Mouse (Mus musculus): ENCODE data around the gene Ciao2b. TPM values are rescaled to one million over a fixed set of nuclear protein-coding genes. Genes with fewer than 3 reads are reported as not detected.
A peak's percentile ranks its signal among the peaks of the same experiment; 100 is the strongest.

Ciao2b gene
- polyA plus RNA-seq, 1 experiment from 2014 or later = 32.0 TPM

- DNase-seq = no peak
- TF ChIP-seq CTCF (IDR thresholded peaks at IDR 0.05; ENCODE audit: low read depth) = no peak
- TF ChIP-seq EP300 (IDR thresholded peaks at IDR 0.05; ENCODE audit: low read depth) = no peak
- H3K4me2 ChIP-seq (ENCODE audit: low read depth, low read length) = peak overlapping the region; percentile 89
- H3K4me3 ChIP-seq (ENCODE audit: low read depth, low read length) = peak overlapping the region; percentile 64
- H3K36me3 ChIP-seq (replicated peaks; ENCODE audit: insufficient read depth, low read length) = peaks cover 24% of the 10 kb centered on the region
- peaks cover 15% of the 10 kb centered on the region for H3K4me1 ChIP-seq (ENCODE audit: insufficient read depth)
- peak overlapping the region; percentile 94 for H3K27ac ChIP-seq (ENCODE audit: low read depth)
- 68% methylated on average over 6 of the region's 6 CpGs for WGBS (ENCODE audit: insufficient replicate concordance)
- no peak for ATAC-seq
- H3K9me3 ChIP-seq (ENCODE audit: low read length) = no peaks in the 10 kb centered on the region
- H3K9ac ChIP-seq (replicated peaks) = no peak overlapping the region; the same call in 1 of the 2 replicates
- no peaks in the 10 kb centered on the region for H3K27me3 ChIP-seq (ENCODE audit: insufficient read depth, low read length)
These were observed 49.2 kb downstream of the Ciao2b start for GRCm38 (mm10) chr8:104592566-104592965.

GRCm38 (mm10) chr8:104591856-104592255 lies 49.9 kb downstream of the Ciao2b start:
- 2% methylated on average over 9 of the region's 9 CpGs for WGBS (ENCODE audit: insufficient replicate concordance)
- no peaks in the 10 kb centered on the region for H3K27me3 ChIP-seq (ENCODE audit: insufficient read depth, low read length)
- H3K9ac ChIP-seq (replicated peaks) = peak overlapping the region; percentile 75
- peak overlapping the region; percentile 89 for H3K4me2 ChIP-seq (ENCODE audit: low read depth, low read length)
- DNase-seq = peak; percentile 64
- H3K9me3 ChIP-seq (ENCODE audit: low read length) = no peaks in the 10 kb centered on the region
- peak; percentile 81 for ATAC-seq
- peaks cover 15% of the 10 kb centered on the region for H3K4me1 ChIP-seq (ENCODE audit: insufficient read depth)
- peak overlapping the region; percentile 64 for H3K4me3 ChIP-seq (ENCODE audit: low read depth, low read length)
- peak overlapping the region; percentile 94 for H3K27ac ChIP-seq (ENCODE audit: low read depth)
- TF ChIP-seq CTCF (IDR thresholded peaks at IDR 0.05; ENCODE audit: low read depth) (no peak), EP300 (IDR thresholded peaks at IDR 0.05; ENCODE audit: low read depth) (peak; percentile 46; the same call in 1 of the 2 replicates)
- peaks cover 24% of the 10 kb centered on the region for H3K36me3 ChIP-seq (replicated peaks; ENCODE audit: insufficient read depth, low read length)

- Histone ChIP-seq H3K9me3 (ENCODE audit: low read length) (no peaks in the 10 kb centered on the region), H3K4me2 (ENCODE audit: low read depth, low read length) (peak within 1 kb of the TSS; percentile 89), H3K27me3 (ENCODE audit: insufficient read depth, low read length) (no peaks in the 10 kb centered on the region), H3K36me3 (replicated peaks; ENCODE audit: insufficient read depth, low read length) (peaks cover 22% of the 10 kb centered on the region), H3K27ac (ENCODE audit: low read depth) (peak within 1 kb of the TSS; percentile 94), H3K4me3 (ENCODE audit: low read depth, low read length) (peak within 1 kb of the TSS; percentile 64), H3K4me1 (ENCODE audit: insufficient read depth) (peaks cover 15% of the 10 kb centered on the region), H3K9ac (replicated peaks) (peak within 1 kb of the TSS; percentile 75)
- WGBS (ENCODE audit: insufficient replicate concordance) = 2% methylated on average over 43 of the region's 44 CpGs
- peak; percentile 94 for ATAC-seq
- DNase-seq = peak; percentile 93
- TF ChIP-seq CTCF (IDR thresholded peaks at IDR 0.05; ENCODE audit: low read depth) (no peak), EP300 (IDR thresholded peaks at IDR 0.05; ENCODE audit: low read depth) (peak; percentile 88)
These were observed 50.5 kb downstream of the Ciao2b start, which contains the start of gene Pdp2 for GRCm38 (mm10) chr8:104591133-104591834. TSS of gene Pdp2 (plus strand) at chr8:104591451.

GRCm38 (mm10) chr8:104590284-104590683 lies 51.5 kb downstream of the Ciao2b start:
- H3K9me3 ChIP-seq (ENCODE audit: low read length) = no peaks in the 10 kb centered on the region
- 72% methylated on average over 3 of the region's 3 CpGs for WGBS (ENCODE audit: insufficient replicate concordance)
- no peak overlapping the region for H3K4me3 ChIP-seq (ENCODE audit: low read depth, low read length)
- no peak overlapping the region for H3K4me2 ChIP-seq (ENCODE audit: low read depth, low read length)
- peaks cover 13% of the 10 kb centered on the region for H3K4me1 ChIP-seq (ENCODE audit: insufficient read depth)
- peaks cover 17% of the 10 kb centered on the region for H3K36me3 ChIP-seq (replicated peaks; ENCODE audit: insufficient read depth, low read length)
- no peak for DNase-seq
- no peak for TF ChIP-seq EP300 (IDR thresholded peaks at IDR 0.05; ENCODE audit: low read depth)
- TF ChIP-seq CTCF (IDR thresholded peaks at IDR 0.05; ENCODE audit: low read depth) = no peak
- no peak overlapping the region for H3K27ac ChIP-seq (ENCODE audit: low read depth)
- H3K9ac ChIP-seq (replicated peaks) = no peak overlapping the region
- no peak for ATAC-seq
- H3K27me3 ChIP-seq (ENCODE audit: insufficient read depth, low read length) = no peaks in the 10 kb centered on the region

Other genes with a start within 250 kb of the Ciao2b start
- 0.94 and 1.1 TPM in 2 replicates for gene Cmtm4, start 246.2 kb downstream of the Ciao2b start, polyA plus RNA-seq (2015; fragmentation: Nextera tagmentation; extraction: Ambion mirVana)
- gene Dync1li2, start 198.9 kb downstream of the Ciao2b start, polyA plus RNA-seq (2015; fragmentation: Nextera tagmentation; extraction: Ambion mirVana) = 7.7 and 8.4 TPM in 2 replicates
- gene Terb1, start 132.1 kb downstream of the Ciao2b start, polyA plus RNA-seq (2015; fragmentation: Nextera tagmentation; extraction: Ambion mirVana) = 0.05 and 0.06 TPM in 2 replicates
- gene Nae1, start 107.3 kb downstream of the Ciao2b start, polyA plus RNA-seq (2015; fragmentation: Nextera tagmentation; extraction: Ambion mirVana) = 24.3 and 24.4 TPM in 2 replicates
- 2.1 and 3.5 TPM in 2 replicates for gene Car7, start 107.3 kb downstream of the Ciao2b start, polyA plus RNA-seq (2015; fragmentation: Nextera tagmentation; extraction: Ambion mirVana)
- 10.0 and 10.1 TPM in 2 replicates for gene Pdp2, start 50.5 kb downstream of the Ciao2b start, polyA plus RNA-seq (2015; fragmentation: Nextera tagmentation; extraction: Ambion mirVana)
- 0.06 and 0.44 TPM in 2 replicates for gene Cdh16, start 17.6 kb downstream of the Ciao2b start, polyA plus RNA-seq (2015; fragmentation: Nextera tagmentation; extraction: Ambion mirVana)
- 0.49 and 0.63 TPM in 2 replicates for gene Rrad, start 10.6 kb downstream of the Ciao2b start, polyA plus RNA-seq (2015; fragmentation: Nextera tagmentation; extraction: Ambion mirVana)
- 150 and 159 TPM in 2 replicates for gene Ces2a, start 92.0 kb upstream of the Ciao2b start, polyA plus RNA-seq (2015; fragmentation: Nextera tagmentation; extraction: Ambion mirVana)
- gene Ces2b, start 189.6 kb upstream of the Ciao2b start, polyA plus RNA-seq (2015; fragmentation: Nextera tagmentation; extraction: Ambion mirVana) = 0.19 and 0.30 TPM in 2 replicates
- gene Ces2c, start 205.1 kb upstream of the Ciao2b start, polyA plus RNA-seq (2015; fragmentation: Nextera tagmentation; extraction: Ambion mirVana) = 1.9 TPM in 2 replicates

All from liver, postnatal 0 days (tissue).